Mouse (Mus musculus) NIH3T3 (cell line): ENCODE measurements around the gene Magi1.

Source experiments
- DNase-seq: peaks from one replicate; pipeline ENCODE4 v3.0.0-alpha.2; 2012; ENCODE audit warnings: low read depth

The Magi1 gene

DNA sequence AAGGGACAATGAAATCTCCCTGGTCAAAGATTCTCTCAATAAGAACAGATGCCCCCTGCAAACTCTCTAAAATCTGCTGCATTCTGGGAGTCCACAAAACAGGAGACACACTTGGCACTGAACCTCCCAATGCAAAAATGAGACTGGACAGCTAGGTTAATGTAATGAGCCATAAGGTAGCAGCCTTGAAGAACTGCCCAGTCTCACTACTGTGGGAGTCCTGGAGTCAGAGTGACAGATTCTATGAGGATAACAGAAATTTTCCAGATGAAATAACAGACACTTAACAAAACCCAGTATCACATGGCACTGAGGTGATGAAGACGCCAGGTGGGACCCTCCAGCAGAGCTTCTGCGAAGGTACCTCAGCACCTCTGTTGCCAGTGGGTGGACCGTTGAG is 393.7 kb downstream of the Magi1 start:
- no peak for DNase-seq

DNA sequence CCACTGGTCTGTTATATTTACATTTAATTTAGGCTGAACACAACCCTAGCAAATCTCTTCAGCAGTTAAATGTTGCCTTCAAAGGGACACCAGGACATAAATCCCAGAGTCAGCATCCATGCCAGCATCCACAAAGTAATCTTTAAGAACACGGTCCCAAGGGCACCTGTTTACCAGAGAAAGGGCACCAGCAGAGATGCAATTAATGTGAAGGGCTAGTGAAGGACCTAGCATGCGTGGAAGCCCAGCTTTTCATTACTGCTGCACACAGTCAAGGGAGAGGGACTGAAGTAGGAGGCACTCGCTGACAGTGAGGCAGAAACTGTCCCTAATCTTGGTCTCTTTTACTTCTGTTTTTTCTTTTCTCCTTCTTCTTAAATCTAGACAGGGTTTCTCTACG is 406.4 kb downstream of the Magi1 start:
- no peak for DNase-seq

DNA sequence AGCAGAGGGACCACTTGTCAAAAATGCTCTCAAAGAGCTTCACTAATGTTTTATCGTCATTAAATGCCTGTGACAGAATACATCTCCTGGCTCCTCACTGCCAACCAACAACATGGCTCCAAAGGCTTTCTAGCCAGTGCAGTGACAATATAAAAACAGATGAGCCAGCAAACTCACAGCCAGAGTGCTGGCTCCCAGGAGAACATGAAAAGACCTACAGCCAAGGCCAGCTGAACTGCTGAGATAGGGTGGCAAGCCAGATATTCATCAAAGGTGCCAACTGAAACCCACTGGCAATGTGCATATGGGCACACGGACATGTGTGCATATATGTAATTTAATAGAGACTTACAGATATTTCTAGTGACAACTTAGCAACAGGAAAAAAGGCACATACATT is 408.8 kb downstream of the Magi1 start:
- DNase-seq = no peak

DNA sequence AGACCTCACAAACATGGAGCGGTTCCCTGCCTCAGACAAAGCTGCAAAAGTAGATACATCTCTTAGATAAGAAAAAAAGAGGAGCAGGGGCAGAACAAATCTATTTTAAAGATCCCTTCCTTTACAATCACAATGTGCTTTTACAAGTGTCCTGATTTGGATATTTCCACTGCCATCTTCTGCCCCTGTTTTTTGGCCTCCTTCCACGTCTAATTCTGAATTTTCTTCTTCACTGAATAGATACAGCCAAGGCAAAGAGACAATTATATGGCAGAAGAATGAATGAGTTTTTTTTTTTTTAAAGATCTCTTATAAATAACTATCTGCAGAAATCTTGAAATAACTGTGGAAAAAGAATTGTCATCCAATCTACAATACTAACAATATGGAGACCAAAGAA is 409.3 kb downstream of the Magi1 start:
- DNase-seq = no peak

GRCm38 (mm10) chr6:93873536-93873935 is 410.2 kb downstream of the Magi1 start:
- no peak for DNase-seq

DNA sequence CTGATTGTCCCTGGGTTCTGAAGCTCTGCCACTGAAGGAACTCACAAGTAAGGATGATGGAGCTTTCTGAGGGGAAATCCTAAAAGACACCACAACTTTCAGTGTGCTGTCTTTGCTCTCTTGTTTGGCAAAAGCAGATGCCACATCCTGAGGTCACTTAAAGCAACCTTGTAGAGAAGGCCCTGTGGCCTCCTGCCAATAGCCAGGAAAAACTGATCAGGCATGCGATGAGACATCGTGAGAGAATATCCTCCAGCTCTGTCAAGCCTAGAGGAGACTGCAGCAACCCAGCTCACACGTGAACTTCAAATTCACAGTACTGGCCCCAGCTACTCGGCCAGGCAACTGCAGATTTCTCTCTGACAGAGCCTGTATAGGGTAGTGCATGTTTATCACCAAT is 412.2 kb downstream of the Magi1 start:
- DNase-seq = peak; percentile 5

GRCm38 (mm10) chr6:93870023-93870422 is 413.7 kb downstream of the Magi1 start:
- DNase-seq = no peak

DNA sequence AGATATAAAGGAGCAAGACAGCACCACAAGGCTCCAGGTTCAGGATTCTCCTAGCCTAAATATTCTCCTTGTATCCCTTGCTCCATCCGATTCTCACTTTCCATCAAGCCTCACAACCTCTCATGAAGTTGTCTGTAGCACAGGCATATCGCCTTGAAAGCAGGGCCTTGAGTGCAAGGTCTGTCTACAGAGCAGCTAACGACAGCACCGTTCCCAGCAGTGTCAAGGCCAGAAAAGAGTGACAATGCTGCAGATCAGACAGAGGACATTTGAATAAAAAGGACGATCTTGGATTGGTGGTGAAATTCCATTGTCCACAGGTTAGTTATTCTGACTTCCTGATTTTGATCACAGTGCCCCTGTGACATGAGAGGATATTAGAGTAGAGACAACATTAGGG is 421.5 kb downstream of the Magi1 start:
- no peak for DNase-seq

GRCm38 (mm10) chr6:93856783-93857182 is 426.9 kb downstream of the Magi1 start:
- no peak for DNase-seq

DNA sequence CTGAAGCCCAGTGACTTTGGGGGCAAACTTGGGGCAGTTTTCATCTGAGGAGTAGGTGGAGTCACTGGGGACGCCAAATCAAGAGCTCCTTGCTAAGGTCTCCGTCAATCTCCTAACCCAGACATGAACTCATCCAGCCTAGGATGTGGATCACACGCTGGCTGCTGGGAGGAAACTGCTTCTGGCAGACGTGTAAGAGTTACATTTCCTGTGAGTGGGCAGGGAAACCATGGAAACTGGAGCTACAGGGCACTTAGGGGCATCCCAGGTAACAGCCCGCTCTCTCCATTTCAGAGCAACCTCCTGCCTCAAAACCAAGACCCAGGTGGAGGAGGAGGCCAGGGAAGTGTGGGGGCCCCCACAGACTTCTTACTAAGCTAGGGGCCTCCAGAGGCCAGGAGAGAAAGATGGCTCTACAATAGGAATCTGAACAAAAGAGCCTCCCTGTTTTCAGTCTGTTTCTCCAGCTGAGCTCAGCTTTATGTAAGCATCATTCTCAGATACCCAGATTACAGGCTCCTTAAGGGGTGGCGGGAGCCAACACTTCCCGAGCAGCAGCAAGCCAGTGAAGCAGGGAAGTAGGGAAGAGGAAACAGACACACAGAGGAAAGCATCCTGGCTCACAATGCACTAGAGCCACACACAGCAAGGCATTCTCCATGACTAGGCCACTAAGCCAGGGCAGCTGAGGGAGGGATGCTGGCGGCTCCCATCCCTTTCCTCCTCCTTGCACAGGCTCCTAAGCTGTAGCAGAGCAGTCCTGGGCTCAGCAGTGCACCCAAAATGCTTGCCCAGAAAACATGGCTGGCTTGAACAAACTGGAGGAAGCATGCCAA is 427.7 kb downstream of the Magi1 start:
- DNase-seq = no peak

DNA sequence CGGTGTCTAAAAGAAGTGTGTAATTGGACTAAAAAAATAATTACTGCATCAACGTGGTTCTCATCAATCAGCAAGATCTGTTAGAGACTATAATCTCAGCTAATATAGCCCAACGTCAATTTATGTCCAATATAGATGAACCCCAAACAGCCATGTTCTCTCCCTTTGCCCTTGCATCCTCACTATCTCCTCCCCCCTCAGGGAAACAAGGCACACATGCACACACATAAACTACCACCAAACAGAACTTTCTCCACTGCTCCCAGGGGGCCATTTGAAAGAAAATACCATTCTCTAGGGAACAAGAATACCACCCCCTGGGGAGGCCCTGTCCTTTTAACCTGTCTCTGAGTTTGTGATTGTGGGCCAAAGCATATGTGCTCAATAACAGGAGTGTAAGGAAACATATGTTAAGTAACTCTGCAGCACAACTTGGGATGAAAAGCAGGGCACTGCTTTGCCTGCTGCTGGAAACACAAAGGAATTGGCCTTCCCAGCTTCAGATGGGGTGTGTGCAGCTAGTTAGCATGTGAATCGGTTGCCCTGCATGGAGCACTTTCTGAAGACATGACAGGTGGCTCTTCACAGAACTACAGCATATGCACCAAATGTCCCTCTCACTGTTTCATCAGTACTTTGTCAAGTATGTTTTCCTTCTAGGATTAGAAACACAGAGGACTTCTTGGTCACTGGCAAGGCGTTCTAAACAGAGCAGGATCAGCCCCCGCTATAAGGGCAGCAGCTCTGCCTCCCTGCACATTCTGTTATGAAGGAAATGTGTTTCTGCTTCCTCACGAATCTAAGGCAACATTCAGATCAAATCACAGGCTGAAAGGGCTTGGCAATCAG is 434.6 kb downstream of the Magi1 start:
- DNase-seq = no peak

GRCm38 (mm10) chr6:93845498-93845897 is 438.2 kb downstream of the Magi1 start:
- no peak for DNase-seq

GRCm38 (mm10) chr6:93845080-93845479 is 438.6 kb downstream of the Magi1 start:
- DNase-seq = no peak

DNA sequence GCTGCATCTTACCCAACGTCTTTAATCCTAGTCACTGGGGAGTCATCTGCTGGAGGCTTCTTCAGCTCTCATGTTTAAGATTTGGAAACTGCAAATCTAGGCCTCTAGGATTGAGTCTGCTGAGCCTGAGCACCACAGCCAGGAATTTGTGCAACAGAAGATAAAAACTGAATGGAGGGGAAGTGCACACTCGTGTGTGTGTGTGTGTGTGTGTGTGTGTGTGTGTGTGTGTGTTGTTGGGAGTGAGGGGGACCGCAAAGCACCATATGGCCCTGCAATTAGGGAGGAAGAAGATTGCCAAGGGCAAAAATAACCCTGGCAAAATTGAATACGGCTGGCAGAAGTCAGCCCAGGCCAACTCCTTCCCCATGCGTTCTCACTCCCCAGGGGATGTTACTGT is 439.1 kb downstream of the Magi1 start:
- DNase-seq = no peak

DNA sequence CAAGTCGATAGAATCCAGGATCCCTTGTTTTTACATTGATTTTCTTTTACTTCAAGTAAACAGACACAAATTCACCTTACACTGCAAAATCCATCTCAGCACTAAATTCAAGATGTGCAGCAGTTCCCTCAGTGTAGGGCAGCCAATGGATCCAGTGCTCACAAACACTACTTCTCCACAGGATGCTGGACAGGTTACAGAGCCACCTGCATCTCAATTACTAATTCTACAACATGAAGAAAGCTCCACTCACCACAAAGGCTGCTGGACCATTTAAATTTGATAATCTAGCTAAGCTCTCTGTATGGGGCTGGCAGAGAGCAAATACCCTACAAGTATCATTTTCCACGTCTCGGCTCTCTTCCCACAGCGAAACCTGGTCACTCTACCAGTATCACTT is 445.3 kb downstream of the Magi1 start:
- no peak for DNase-seq

- no peak for DNase-seq
Measured at GRCm38 (mm10) chr6:93836585-93836984, 447.1 kb downstream of the Magi1 start.

GRCm38 (mm10) chr6:93835211-93835610 is 448.5 kb downstream of the Magi1 start:
- peak; percentile 9 for DNase-seq

DNA sequence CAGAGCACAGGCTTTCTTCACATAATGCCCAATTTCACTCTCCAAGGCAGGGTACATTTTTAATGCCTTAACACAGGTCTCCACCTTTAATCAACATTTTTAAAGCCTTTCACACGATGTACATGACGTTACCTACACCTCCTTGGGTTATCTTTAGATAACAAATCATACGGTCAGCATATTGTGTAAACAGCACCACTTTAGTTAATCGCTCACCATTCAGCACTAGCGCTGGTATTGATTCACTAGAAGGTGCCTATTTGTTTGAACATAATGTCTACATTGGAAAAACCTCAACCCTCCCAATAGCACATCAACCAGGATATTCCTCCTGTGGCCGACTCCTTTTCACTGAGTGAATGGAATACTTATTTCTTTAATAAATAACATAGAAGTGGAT is 455.5 kb downstream of the Magi1 start:
- no peak for DNase-seq

- no peak for DNase-seq
Measured at GRCm38 (mm10) chr6:93826875-93827274, 456.8 kb downstream of the Magi1 start.

GRCm38 (mm10) chr6:93822221-93822897 is 461.4 kb downstream of the Magi1 start:
- no peak for DNase-seq

DNA sequence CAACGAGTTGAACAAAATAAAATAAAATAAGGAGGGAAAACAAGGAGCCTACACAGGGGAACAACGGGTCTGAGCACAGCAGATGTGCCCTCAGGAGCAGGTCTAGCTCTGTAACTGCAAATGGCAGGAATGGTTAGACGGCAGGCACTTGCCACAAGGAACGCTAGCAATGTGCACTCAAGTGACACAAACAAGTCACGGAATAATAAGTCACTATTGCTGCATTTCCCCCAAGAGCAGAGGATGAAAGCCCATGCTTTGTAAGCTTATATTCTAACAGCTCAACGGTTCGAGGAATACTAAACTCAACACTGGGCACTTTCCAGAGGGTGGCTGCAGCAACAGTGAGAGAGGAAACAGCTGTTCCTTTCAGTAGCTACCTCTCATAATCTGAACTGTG is 462.2 kb downstream of the Magi1 start:
- no peak for DNase-seq

GRCm38 (mm10) chr6:93819888-93820287 is 463.8 kb downstream of the Magi1 start:
- peak; percentile 12 for DNase-seq

GRCm38 (mm10) chr6:93819282-93819681 is 464.4 kb downstream of the Magi1 start:
- DNase-seq = no peak
